Mouse (Mus musculus) ovary, adult 10 weeks (tissue): Measurements from ENCODE around the gene Oaz1. TPM values are rescaled to one million over a fixed set of nuclear protein-coding genes. Genes with fewer than 3 reads are reported as not detected.

ENCODE experiments used
- polyA plus RNA-seq: library from polyadenylated mRNA; stranded (reverse); fragments of 350-450 nt; fragmentation: Illumina TruSeq; extraction: RNeasy Lipid Tissue Mini Kit (QIAGEN cat#74804); gene quantifications from one replicate; pipeline ENCODE4 v1.2.3, GENCODE M21; 2014

Oaz1 gene
- 134 TPM for polyA plus RNA-seq

DNA sequence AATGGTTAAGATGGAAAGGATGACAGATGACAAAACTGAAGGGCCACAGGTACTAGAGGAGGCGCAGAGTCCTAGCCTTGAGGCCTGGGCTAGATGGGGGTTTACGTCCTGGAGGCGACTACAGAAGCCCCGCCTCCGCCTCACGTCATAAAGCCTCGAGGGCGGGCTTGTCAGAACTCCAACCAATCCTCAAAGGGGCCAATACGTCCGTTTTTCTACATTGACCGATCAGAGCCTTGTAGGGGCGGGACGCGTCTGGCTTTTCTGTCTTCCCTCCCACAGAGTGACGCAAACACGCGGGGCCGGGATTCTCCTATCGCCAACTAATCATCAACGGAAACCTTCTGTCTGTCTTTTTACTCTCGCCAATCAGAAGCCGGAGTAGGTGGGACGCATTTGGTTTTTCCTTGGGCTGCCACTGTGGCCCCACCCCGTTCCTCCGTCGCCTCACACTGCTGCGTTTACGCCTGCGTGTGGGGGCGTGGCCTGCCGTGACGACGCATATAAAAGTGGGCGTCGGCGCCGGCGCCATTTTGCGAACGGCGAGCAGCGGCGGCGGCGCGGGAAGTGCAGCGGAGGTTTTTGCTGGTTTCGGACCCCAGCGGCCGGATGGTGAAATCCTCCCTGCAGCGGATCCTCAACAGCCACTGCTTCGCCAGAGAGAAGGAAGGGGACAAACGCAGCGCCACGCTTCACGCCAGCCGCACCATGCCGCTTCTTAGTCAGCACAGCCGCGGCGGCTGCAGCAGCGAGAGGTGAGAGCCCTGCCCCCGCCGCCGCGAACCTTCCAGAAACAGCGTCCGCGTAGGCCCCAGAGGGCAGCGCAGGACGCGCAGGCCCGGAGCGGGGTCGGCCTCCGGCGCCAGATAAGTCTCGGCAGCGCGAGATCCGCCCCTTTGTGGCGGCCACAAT lies at the start of gene Oaz1:
TSS of gene Oaz1 (plus strand) at position 506 of the 912 bp plus-strand sequence.

GRCm38 (mm10) chr10:80798150-80799006 lies 28.1 kb upstream of the Oaz1 start, which contains the start of the genes Sf3a2 and Plekhj1:
TSS of gene Sf3a2 (plus strand) at chr10:80798198.
TSS of gene Plekhj1 (minus strand) at chr10:80798626.

GRCm38 (mm10) chr10:80804916-80805315 lies 21.5 kb upstream of the Oaz1 start, which contains the start of gene Amh:
TSS of gene Amh (plus strand) at chr10:80805243.

GRCm38 (mm10) chr10:80813366-80813765 lies 13.1 kb upstream of the Oaz1 start, which contains the start of gene Jsrp1:
TSS of gene Jsrp1 (minus strand) at chr10:80813498.

DNA sequence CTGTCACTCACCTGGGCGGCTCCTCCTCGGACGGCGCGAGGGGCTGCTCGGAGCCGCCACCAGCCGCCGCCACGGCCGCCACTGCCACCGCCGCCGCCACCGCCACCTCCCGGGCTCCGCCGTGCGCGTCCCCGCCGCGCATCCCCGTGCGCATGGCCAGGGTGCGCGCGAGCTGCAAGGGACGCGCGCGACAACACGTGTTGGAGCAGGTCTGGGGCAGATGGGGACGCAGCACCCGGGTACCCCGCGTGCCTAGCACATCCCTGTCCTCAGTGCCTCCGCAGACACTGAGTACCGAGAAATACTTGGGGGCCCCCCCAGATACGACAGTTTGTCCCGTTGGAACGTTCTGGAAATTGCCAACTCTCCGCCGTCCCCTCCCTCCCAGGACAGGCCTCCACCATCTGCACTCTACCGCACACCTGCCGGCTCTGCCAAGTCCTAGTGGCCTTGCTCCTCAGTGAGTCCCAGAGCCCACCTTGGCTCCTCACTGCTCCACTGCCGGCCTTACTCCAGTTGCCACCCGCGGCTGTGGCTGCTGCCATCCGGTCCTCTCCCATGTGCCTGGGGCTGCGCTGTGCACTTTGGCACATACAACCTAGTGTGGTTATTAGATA lies 17.6 kb downstream of the Oaz1 start, which contains the start of gene Lingo3:
TSS of gene Lingo3 (minus strand) at position 109 of the 617 bp plus-strand sequence.

DNA sequence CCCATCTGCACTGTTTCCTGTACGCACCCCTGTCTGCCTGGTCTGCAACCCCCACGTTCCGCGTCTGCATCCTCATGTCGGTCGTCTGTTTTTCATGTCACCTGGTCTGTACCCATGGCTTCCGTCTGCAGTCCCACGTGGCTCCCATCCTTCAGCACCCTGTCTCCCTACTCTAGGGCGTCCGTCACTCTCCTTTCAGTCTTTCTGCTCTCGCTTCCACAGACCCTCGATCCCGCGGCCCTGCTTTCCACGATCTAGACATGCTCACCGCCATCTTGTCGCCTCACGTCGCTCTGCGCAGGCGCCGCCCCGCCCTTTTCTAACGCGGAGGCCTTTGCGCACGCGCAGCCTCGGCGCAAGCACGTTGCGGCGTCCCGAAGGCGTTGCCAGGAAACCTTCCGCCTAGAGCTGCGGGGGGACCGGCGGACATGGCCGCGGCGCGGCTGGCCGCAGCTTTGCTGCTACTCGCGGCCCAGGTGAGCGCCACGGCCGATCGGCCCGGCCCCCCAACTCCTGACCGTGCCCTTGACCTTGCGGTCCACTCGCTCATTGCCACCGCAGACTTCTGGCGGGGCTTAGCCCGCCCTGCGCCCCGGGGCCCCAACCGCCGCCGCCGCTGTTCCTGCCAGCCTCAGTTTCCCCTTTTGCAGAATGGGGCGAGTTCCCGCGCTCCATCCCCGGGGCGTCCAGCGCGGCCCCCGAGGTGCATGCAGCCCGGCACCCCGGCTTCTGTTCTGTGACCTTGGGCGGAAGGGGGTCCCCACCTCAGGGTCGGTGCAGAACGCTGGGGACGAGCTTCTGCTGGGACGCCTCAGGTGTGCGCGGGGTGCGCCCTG lies 28.7 kb downstream of the Oaz1 start, which contains the start of the genes Lsm7 and Sppl2b:
TSS of gene Lsm7 (minus strand) at position 297 of the 836 bp plus-strand sequence.
TSS of gene Sppl2b (plus strand) at position 363 of the 836 bp plus-strand sequence.

DNA sequence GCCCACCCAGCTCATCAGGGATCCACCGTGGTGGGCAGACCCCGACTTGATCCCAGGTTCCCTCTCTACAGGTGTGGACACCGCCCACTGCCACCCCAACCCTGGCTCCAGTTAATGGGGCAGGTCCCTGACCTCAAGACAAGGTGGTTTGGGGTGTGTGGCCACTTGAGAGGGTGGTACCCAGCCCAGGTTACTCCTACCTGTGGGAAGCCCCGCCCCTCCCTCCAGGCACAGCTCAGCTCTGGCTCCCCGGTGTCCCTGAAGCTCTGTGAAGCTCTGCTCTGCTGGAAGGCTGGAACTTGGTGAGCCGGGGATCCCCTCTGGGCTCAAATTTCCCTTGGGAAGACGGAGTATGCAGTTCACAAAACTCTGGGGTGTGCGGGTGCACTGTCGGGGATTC lies 45.1 kb downstream of the Oaz1 start, which contains the start of gene Tmprss9:
TSS of gene Tmprss9 (plus strand) at position 268 of the 400 bp plus-strand sequence.

Other genes with a start within 250 kb of the Oaz1 start
- gene Klf16, start 249.3 kb upstream of the Oaz1 start, polyA plus RNA-seq = 3.8 TPM
- gene Abhd17a, start 236.3 kb upstream of the Oaz1 start, polyA plus RNA-seq = not detected
- not detected for gene Scamp4, start 223.8 kb upstream of the Oaz1 start, polyA plus RNA-seq
- not detected for gene Adat3, start 223.8 kb upstream of the Oaz1 start, polyA plus RNA-seq
- gene Gm49322, start 220.6 kb upstream of the Oaz1 start, polyA plus RNA-seq = not detected
- gene Csnk1g2, start 203.8 kb upstream of the Oaz1 start, polyA plus RNA-seq = 0.77 TPM
- 0.51 TPM for gene Btbd2, start 169.6 kb upstream of the Oaz1 start, polyA plus RNA-seq
- gene Mknk2, start 148.5 kb upstream of the Oaz1 start, polyA plus RNA-seq = 1.5 TPM
- 3.1 TPM for gene Mob3a, start 124.7 kb upstream of the Oaz1 start, polyA plus RNA-seq
- gene Izumo4, start 124.5 kb upstream of the Oaz1 start, polyA plus RNA-seq = 0.46 TPM
- 8.9 TPM for gene Ap3d1, start 84.4 kb upstream of the Oaz1 start, polyA plus RNA-seq
- gene Dot1l, start 71.5 kb upstream of the Oaz1 start, polyA plus RNA-seq = 3.4 TPM
- 6.4 TPM for gene Sf3a2, start 28.5 kb upstream of the Oaz1 start, polyA plus RNA-seq
- 2.9 TPM for gene Plekhj1, start 28.0 kb upstream of the Oaz1 start, polyA plus RNA-seq
- not detected for gene Amh, start 21.4 kb upstream of the Oaz1 start, polyA plus RNA-seq
- gene Jsrp1, start 13.2 kb upstream of the Oaz1 start, polyA plus RNA-seq = not detected
- not detected for gene Lingo3, start 17.4 kb downstream of the Oaz1 start, polyA plus RNA-seq
- gene Lsm7, start 28.6 kb downstream of the Oaz1 start, polyA plus RNA-seq = 3.4 TPM
- not detected for gene Sppl2b, start 28.6 kb downstream of the Oaz1 start, polyA plus RNA-seq
- gene Tmprss9, start 45.2 kb downstream of the Oaz1 start, polyA plus RNA-seq = not detected
- gene Timm13, start 74.3 kb downstream of the Oaz1 start, polyA plus RNA-seq = not detected
- 0.51 TPM for gene Lmnb2, start 91.6 kb downstream of the Oaz1 start, polyA plus RNA-seq
- gene Gadd45b, start 103.4 kb downstream of the Oaz1 start, polyA plus RNA-seq = 8.4 TPM
- gene Gng7, start 188.3 kb downstream of the Oaz1 start, polyA plus RNA-seq = 6.8 TPM
- not detected for gene Diras1, start 199.0 kb downstream of the Oaz1 start, polyA plus RNA-seq
- gene Slc39a3, start 210.8 kb downstream of the Oaz1 start, polyA plus RNA-seq = 0.29 TPM
- 0.66 TPM for gene Sgta, start 233.5 kb downstream of the Oaz1 start, polyA plus RNA-seq
- not detected for gene Thop1, start 243.4 kb downstream of the Oaz1 start, polyA plus RNA-seq